8 mouse cellular contexts compared by ENCODE assay signal in the genomic region with DNA sequence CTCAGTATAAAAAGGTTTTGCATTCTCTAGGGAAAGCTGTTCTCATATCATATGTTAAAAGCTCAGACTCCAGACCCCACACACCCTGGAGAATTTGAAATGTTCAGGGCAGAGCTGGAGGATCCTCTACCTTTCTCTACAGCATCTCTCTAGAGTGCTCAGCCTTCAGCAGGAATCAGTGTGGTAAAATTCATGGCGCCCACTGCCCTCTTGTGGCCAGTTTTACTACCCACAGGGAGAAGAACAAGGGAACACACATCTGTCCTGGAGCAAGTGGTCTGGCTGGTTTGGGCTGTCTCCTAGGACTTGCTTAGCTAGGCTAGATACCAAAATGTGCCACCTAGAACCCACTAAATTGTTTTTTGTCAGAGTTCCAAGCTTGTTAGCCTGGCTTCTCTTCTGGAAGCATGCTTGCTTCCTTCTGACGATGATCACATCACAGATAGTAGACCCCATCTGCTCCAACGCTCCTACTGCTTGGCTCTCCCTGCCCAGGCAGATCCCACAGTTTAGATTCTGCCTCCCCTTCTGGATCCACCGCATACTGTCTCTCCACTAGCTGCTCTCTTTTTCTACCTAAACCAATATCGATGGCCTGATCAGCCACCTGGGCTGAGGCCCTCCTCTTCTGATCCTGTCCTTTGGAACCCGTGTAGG. TPM values are rescaled to one million over a fixed set of nuclear protein-coding genes. Genes with fewer than 3 reads are reported as not detected.
A peak's percentile ranks its signal among the peaks of the same experiment; 100 is the strongest.
DNase-seq lines count a peak whose midpoint lies in the region; ATAC-seq lines count a peak whose summit lies in the region.

No protein-coding gene starts in this region.

- no peaks in the 10 kb centered on the region for H3K27me3 ChIP-seq in hindbrain, embryonic 13.5 days

- peak; percentile 90 for DNase-seq in NIH3T3 (ENCODE audit: low read depth)
- DNase-seq in cerebellum, adult 9-10 months = peak; percentile 68
- DNase-seq in frontal cortex, adult 2 months (ENCODE audit: extremely low spot score in 1 of 2, low spot score in 1 of 2) = peak; percentile 36 to 91
- DNase-seq in layer of hippocampus, postnatal 10 days (ENCODE audit: low spot score in 2 of 2) = peak; percentile 76 to 82
- peak; percentile 86 for DNase-seq in lung, postnatal 10 days
- peak; percentile 88 for DNase-seq in retina, embryonic 14.5 days (ENCODE audit: low spot score)
- peak; percentile 79 for DNase-seq in thymus, postnatal 4 days

- H3K4me1 ChIP-seq in hindbrain, embryonic 13.5 days (replicated peaks) = no peaks in the 10 kb centered on the region

- no peak overlapping the region for H3K27ac ChIP-seq in hindbrain, embryonic 13.5 days

- no peak overlapping the region for H3K4me2 ChIP-seq in hindbrain, embryonic 13.5 days

- H3K4me3 ChIP-seq in hindbrain, embryonic 13.5 days = no peak overlapping the region

- H3K9me3 ChIP-seq in hindbrain, embryonic 13.5 days = no peaks in the 10 kb centered on the region

- H3K9ac ChIP-seq in hindbrain, embryonic 13.5 days = no peak overlapping the region

- peak; percentile 74 for ATAC-seq in hindbrain, embryonic 13.5 days (ENCODE audit: low FRiP score)

- H3K36me3 ChIP-seq in hindbrain, embryonic 13.5 days = no peaks in the 10 kb centered on the region

- whole genome bisulfite sequencing in hindbrain, embryonic 13.5 days = 72% methylated on average over 6 of the region's 6 CpGs

RNA-seq across cellular contexts. Expression of gene Rmdn2, which starts 31.3 kb away (rescaled TPM):
- polyA plus RNA-seq in frontal cortex, adult 2 months (2012; rRNA removed) = 9.6 and 11.8 TPM in 2 replicates
- polyA plus RNA-seq in hindbrain, embryonic 13.5 days (2015; fragmentation: Nextera tagmentation; extraction: Ambion mirVana) = 8.0 and 8.8 TPM in 2 replicates
- 10 to 100 TPM; 10.6 to 12.8 TPM for total RNA-seq in layer of hippocampus, postnatal 10 days (2021)
